Mouse (Mus musculus) spleen, adult 2 months (tissue): ENCODE measurements around the gene Npm1. TPM values are rescaled to one million over a fixed set of nuclear protein-coding genes. Genes with fewer than 3 reads are reported as not detected.

Source experiments
- DNase-seq, 2 experiments: peaks; one replicate each; pipeline versions ENCODE4 v3.0.0 to v3.0.0-alpha.2; 2012 to 2021; ENCODE audit warnings: low spot score in 2 of 2, low read depth in 1 of 2
- H3K27ac ChIP-seq: fragments of 200-500 bp; 2 replicates; pipeline ENCODE4 v1.5.1; 2012; ENCODE audit warnings: low read length, inconsistent platforms; ENCODE audit not compliant: insufficient read depth
- H3K27me3 ChIP-seq: fragments of 200-500 bp; 2 replicates; pipeline ENCODE4 v1.6.1; 2012; ENCODE audit warnings: mild to moderate bottlenecking, moderate library complexity, low read length, inconsistent platforms; ENCODE audit not compliant: control insufficient read depth, insufficient read depth
- H3K36me3 ChIP-seq: fragments of 200-500 bp; 2 replicates; pipeline ENCODE4 v1.6.1; 2012; ENCODE audit warnings: mild to moderate bottlenecking, low read length, inconsistent platforms; ENCODE audit not compliant: control insufficient read depth, insufficient read depth
- H3K4me1 ChIP-seq: fragments of 200-500 bp; 2 replicates; pipeline ENCODE4 v1.6.1; 2011; ENCODE audit warnings: inconsistent platforms; ENCODE audit not compliant: control insufficient read depth, insufficient read depth, insufficient read length
- H3K4me3 ChIP-seq: fragments of 200-500 bp; 2 replicates; pipeline ENCODE4 v1.5.1; 2011; ENCODE audit warnings: mild to moderate bottlenecking, inconsistent platforms; ENCODE audit not compliant: insufficient read depth, insufficient read length; ENCODE audit errors: extremely low read depth
- CTCF ChIP-seq: fragments of 200-500 bp; IDR thresholded peaks from 2 replicates; pipeline ENCODE4 v1.5.1; 2011; ENCODE audit warnings: mild to moderate bottlenecking, inconsistent platforms; ENCODE audit not compliant: insufficient read depth, insufficient read length, insufficient replicate concordance; ENCODE audit errors: extremely low read depth
- POLR2A ChIP-seq: fragments of 200-500 bp; IDR thresholded peaks from 2 replicates; pipeline ENCODE4 v1.6.1; 2011; ENCODE audit warnings: low read depth, low read length, inconsistent platforms
- WGBS: fragments of 180-500 bp; shearing (Covaris S2); methylation state at CpG from one replicate; pipeline ENCODE4 v1.1.7; 2018; 5-methylcytosine and 5-hydroxymethylcytosine counted together
- polyA plus RNA-seq: library from polyadenylated mRNA; depleted of rRNA; stranded (reverse); fragments of >200 nt; gene quantifications from 2 replicates; pipeline ENCODE4 v1.2.3, GENCODE M21; 2012

Npm1 gene
- polyA plus RNA-seq, 1 experiment, result 57.0 TPM

DNA sequence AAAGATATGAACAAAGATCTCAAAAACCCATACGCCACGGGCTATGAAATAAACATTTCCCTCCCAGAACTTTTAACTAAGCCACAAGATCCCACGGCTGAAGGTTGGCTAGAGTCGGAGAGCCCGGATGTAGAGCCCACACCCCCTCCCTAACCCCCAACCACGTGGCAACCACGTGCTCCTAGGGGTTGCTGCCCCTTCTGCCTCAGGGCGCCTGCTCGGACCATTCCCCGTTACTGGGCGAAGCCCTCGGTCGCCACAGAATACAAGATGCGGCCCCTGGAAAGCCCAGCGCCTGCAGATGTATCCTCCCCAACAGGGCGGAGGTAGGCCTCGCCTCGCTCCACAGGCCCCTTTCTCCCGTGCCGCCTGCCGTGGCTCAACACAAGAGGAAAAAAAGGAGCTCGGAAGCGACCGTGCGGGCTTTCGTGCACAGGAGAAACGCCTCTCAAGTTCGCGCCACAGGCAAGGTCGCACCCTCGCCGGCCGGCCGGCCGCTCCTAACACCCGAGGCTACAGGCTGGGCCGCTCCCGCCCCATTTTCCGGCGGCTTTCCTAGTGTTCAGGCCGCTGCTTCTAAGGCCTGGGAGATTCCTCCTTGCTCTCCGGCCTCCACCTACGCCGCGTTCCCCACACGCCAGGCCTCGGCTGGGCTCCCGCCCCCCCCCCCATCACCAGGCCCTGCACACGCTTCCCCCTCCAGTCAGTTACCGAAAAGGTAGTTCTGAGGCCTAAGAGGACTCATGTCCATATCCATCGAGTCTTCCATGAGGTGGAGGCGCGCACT is 602 bp downstream of the Npm1 start:
- Histone ChIP-seq H3K27ac (peak overlapping the region; percentile 69), H3K4me1 (no peaks in the 10 kb centered on the region; the same call in 1 of the 2 replicates), H3K4me3 (peak overlapping the region; percentile 79), H3K36me3 (peaks cover 11% of the 10 kb centered on the region), H3K27me3 (no peaks in the 10 kb centered on the region)
- WGBS, result 3% methylated on average over 53 of the region's 53 CpGs
- no peak for TF ChIP-seq CTCF
- no peak for TF ChIP-seq POLR2A
- peak; percentile 47 to 68 for DNase-seq

- WGBS, result 91% methylated on average over 3 of the region's 3 CpGs
- Histone ChIP-seq H3K4me1 (no peaks in the 10 kb centered on the region; the same call in 1 of the 2 replicates), H3K4me3 (no peak overlapping the region), H3K36me3 (peaks cover 21% of the 10 kb centered on the region), H3K27me3 (no peaks in the 10 kb centered on the region), H3K27ac (no peak overlapping the region)
- TF ChIP-seq POLR2A (no peak), CTCF (no peak)
- DNase-seq, result no peak
These were observed 3.3 kb downstream of the Npm1 start for GRCm38 (mm10) chr11:33159741-33160140.

DNA sequence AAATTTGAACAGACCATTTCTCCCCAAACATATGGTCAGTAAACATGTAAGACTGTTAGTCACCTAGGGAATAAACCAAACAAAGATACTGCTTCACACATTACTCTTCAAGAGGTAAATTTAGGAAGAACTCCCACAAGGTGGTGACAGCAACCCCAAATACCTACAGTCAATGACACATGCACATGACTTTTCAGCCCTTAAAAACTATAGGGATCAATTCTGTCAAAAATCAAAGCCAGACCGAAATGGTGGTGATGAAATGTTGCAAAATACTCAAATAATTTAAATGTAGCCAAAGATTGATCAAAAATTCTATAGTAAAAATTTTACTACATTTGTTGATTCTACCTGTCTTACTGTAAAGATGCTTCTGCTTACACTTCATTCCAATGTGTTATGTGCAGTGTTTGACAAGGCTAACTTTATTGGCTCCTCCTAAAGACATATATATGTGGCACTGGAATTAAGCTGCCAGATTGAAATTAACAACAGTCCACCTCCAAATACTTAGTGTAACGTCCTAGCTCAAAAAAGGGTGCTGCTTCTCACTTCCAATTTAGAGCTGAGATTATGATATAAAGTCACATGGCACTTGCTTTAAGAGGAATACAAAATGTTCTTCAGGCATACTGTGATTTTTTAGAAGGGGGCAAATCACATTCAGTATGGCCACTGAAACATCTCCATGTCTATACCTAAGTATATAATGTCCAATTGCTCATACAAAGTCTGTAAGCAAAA is 5.4 kb downstream of the Npm1 start:
- peaks cover 25% of the 10 kb centered on the region for H3K36me3 ChIP-seq
- no peaks in the 10 kb centered on the region for H3K27me3 ChIP-seq
- H3K4me1 ChIP-seq, result no peaks in the 10 kb centered on the region; the same call in 1 of the 2 replicates
- WGBS, result 89% methylated on average over 2 of the region's 2 CpGs
- DNase-seq, result no peak
- H3K27ac ChIP-seq, result no peak overlapping the region
- H3K4me3 ChIP-seq, result no peak overlapping the region
- TF ChIP-seq CTCF (no peak), POLR2A (no peak)

- H3K4me1 ChIP-seq, result no peaks in the 10 kb centered on the region
- WGBS, result 86% methylated on average over 4 of the region's 4 CpGs
- H3K36me3 ChIP-seq, result peaks cover 26% of the 10 kb centered on the region
- TF ChIP-seq POLR2A, result no peak
- TF ChIP-seq CTCF, result no peak
- no peak for DNase-seq
- no peak overlapping the region for H3K4me3 ChIP-seq
- H3K27me3 ChIP-seq, result no peaks in the 10 kb centered on the region
- H3K27ac ChIP-seq, result no peak overlapping the region
These were observed 6.5 kb downstream of the Npm1 start for GRCm38 (mm10) chr11:33156436-33157015.

DNA sequence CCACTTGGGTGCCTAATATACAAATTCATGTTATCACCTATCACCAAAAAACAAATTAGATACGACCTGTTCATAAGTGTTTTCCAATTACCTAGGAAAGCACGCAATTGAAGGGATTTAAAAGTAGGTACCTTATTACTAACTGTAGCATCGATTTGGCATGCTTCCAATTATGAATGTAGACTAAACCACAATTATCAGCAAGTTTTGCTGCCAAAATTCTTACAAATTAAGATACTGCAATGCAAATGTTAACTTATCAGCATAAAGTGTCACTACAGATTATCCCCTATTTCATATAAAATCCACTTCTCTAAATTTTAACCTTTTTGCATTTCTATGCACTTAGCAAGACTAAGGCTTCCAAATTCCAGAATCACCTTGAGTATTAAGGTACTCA is 8.5 kb downstream of the Npm1 start:
- Histone ChIP-seq H3K4me1 (no peaks in the 10 kb centered on the region), H3K27ac (no peak overlapping the region), H3K27me3 (no peaks in the 10 kb centered on the region), H3K36me3 (peaks cover 26% of the 10 kb centered on the region), H3K4me3 (no peak overlapping the region)
- no peak for DNase-seq
- TF ChIP-seq CTCF (no peak), POLR2A (no peak)
- WGBS, result 83% methylated on average over 3 of the region's 3 CpGs

- no peak overlapping the region for H3K4me3 ChIP-seq
- DNase-seq, result no peak
- H3K4me1 ChIP-seq, result peaks cover 2% of the 10 kb centered on the region; the same call in 1 of the 2 replicates
- 93% methylated on average over 1 of the region's 1 CpGs for WGBS
- H3K36me3 ChIP-seq, result peaks cover 23% of the 10 kb centered on the region
- no peak overlapping the region for H3K27ac ChIP-seq
- no peaks in the 10 kb centered on the region for H3K27me3 ChIP-seq
- TF ChIP-seq POLR2A (no peak), CTCF (no peak)
These were observed 10.0 kb downstream of the Npm1 start for GRCm38 (mm10) chr11:33152997-33153396.

DNA sequence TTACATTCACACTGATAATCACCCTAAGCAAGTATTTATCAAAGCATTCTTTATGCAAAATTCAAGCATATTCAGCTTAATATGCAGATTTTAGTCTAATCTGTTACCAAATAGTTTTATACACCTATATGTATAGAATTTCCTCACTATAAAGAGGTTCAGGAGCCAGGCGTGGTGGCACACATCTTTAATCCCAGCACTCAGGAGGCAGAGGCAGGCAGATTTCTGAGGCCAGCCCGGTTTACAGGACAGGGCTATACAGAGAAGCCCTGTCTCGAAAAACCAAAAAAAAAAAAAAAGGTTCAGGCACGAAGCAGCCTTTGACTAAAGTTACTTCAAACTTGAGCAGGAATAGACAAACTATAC is 11.2 kb downstream of the Npm1 start:
- H3K36me3 ChIP-seq, result peaks cover 20% of the 10 kb centered on the region
- 81% methylated on average over 4 of the region's 4 CpGs for WGBS

More for the DNA sequence above, 11.2 kb downstream of the Npm1 start:
- DNase-seq, result no peak
- Histone ChIP-seq H3K27ac (no peak overlapping the region), H3K27me3 (peaks cover 10% of the 10 kb centered on the region), H3K4me1 (peaks cover 7% of the 10 kb centered on the region), H3K4me3 (no peak overlapping the region)
- TF ChIP-seq CTCF, result no peak
- TF ChIP-seq POLR2A, result no peak
